Mouse (Mus musculus): ENCODE results near the gene Tle6. TPM values are rescaled to one million over a fixed set of nuclear protein-coding genes. Genes with fewer than 3 reads are reported as not detected.
"Not testable (repeated sequence)": the region's sequence is repeated elsewhere in the genome, so short reads cannot be mapped to it uniquely, and the experiment has no call there.

The Tle6 gene
- 9.9 and 11.7 TPM in 2 replicates for polyA plus RNA-seq (2015; fragmentation: Nextera tagmentation; extraction: Ambion mirVana)

DNA sequence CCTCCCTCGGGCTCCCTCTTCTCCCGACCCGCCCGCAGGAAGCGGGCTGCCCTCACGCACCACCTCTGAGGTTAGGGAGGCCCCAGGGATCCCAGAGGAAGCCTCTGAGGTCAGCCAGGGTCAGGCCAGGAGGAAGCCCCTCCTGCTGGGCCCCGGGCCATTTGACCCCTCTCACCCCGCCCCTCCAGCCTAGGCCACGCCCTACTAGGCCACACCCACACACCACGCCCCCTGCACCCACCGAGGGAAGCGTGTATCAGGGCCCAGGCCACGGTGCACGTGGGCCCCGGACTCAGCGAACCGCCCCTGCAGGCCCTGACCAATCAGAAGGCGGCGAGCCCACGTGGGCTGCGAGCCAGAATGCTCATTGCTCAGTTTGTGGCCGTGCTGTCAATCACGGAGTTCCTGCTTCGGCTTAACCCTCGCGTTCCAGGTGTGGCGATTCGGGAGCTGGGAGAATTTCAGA is at the start of gene Tle6:
TSS of gene Tle6 (minus strand) at position 336 of the 466 bp plus-strand sequence.
- ATAC-seq (ENCODE audit: insufficient number of reproducible peaks, low FRiP score, low TSS enrichment, low read depth), result peak; percentile 86
- Histone ChIP-seq H3K27me3 (no peaks in the 10 kb centered on the region), H3K36me3 (no peaks in the 10 kb centered on the region), H3K4me3 (peak within 1 kb of the TSS; percentile 32), H3K9ac (no peak within 1 kb of the TSS), H3K4me2 (peak within 1 kb of the TSS; percentile 55), H3K4me1 (peaks cover 67% of the 10 kb centered on the region), H3K9me3 (no peaks in the 10 kb centered on the region), H3K27ac (peak within 1 kb of the TSS; percentile 75)
- under 1% methylated on average over 28 of the region's 28 CpGs for WGBS

DNA sequence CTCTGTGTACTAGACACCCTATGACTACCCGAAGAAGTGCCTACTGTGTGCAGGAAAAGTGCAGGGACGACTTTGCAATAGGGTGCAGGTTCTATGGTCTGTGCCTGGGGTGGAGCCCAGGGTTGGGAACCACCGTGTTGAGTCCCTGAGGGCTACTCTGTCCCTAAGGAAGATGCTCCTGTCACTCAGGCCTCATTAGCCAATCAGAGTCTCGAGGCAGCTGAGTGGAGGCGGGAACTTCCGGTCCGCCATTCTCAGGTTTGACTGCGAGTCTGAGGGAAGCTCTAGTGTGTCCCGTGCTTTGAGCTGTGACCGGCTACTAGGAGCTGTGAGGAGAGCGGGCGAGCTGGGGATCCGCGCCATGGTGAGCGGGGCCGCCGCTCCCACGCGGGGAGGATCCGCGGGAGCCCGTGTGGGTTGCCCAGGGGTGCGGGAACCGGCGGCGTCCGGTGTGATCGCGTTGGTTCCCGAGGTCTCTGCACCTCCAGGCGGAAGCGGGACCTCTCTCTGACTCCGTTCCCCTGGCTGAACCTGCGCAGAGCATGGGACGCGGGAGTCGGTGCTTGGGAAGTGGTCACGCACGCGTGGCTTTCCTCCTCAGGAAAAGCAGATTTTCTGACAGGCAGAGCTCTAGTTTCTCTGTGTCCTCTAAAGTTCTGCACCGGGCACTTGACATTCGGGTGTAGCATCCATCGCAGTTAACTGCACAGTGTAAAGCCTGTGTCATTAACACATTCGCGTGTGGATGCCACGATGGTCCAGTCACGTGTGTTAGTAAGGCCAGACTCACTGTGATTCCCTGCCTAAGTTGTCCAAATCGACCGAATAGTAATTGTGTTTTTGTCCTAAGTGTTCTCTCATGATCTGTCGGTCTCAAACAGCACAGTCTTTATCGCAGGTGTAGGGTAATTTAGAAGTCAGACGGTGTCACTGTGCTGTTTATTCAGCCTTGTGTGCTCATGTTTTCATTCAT is 48.2 kb upstream of the Tle6 start, which contains the start of gene Gm10778:
TSS of gene Gm10778 (plus strand) at position 257 of the 973 bp plus-strand sequence.
- Histone ChIP-seq H3K36me3 (peaks cover 23% of the 10 kb centered on the region), H3K4me3 (peak within 1 kb of the TSS; percentile 55), H3K9ac (peak within 1 kb of the TSS; percentile 48; the same call in 1 of the 2 replicates), H3K4me2 (peak within 1 kb of the TSS; percentile 56), H3K27ac (peak within 1 kb of the TSS; percentile 86)
- H3K9me3 ChIP-seq, H3K4me1 ChIP-seq, H3K27me3 ChIP-seq: not testable (repeated sequence)
- WGBS, result 2% methylated on average over 35 of the region's 52 CpGs
- peak; percentile 83 for ATAC-seq (ENCODE audit: insufficient number of reproducible peaks, low FRiP score, low TSS enrichment, low read depth)

DNA sequence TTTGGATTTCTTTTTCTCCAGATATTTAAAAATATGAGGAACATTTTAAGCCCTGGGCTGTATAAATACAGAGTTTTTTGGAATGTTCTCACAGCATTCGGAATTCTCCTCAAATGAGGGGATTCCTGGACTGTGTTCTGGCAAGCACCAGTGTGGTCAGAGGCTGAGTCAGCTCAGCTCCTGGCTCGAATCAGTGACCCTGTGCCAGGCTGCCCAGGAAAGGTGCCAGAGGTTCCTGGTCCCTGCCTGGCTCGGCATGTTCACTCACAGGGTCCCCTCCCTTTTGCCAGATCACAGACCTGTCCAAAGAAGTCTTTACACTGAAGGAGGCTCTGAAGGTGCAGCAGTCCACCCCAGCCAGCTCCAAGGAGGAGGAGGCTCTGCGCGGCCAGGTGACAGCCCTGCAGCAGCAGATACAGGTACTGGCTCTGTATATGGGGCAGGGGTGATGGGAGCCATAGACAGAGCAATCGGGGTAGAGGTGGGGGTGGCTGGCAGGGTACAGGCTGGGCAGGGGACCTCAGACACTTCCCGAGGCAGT is 45.2 kb upstream of the Tle6 start:
- 74% methylated on average over 7 of the region's 7 CpGs for WGBS
- Histone ChIP-seq H3K4me3 (no peak overlapping the region), H3K36me3 (peaks cover 6% of the 10 kb centered on the region), H3K27me3 (no peaks in the 10 kb centered on the region), H3K4me2 (no peak overlapping the region), H3K9me3 (no peaks in the 10 kb centered on the region), H3K4me1 (peaks cover 21% of the 10 kb centered on the region), H3K27ac (no peak overlapping the region), H3K9ac (no peak overlapping the region)
- ATAC-seq (ENCODE audit: insufficient number of reproducible peaks, low FRiP score, low TSS enrichment, low read depth), result no peak

DNA sequence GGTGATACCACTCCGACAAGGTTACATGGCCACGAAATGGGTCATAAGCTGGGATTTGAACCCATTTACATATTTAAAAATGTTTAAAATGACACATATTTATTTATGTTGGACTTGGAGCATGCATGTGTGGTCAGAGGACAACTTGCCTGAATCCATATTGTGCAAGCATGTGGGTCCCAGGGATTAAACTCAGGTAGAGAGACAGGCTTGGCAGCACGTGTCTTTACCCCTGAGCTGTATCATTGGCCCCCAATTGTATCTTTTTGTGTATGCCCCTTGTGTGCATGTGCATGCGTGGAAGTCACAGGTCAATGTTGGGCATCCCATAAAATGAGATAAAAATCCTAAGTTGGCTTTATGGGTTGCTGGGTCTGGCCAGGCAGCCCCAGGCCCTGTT is 44.5 kb upstream of the Tle6 start:
- H3K4me3 ChIP-seq, result no peak overlapping the region
- no peak overlapping the region for H3K9ac ChIP-seq
- H3K27me3 ChIP-seq, result no peaks in the 10 kb centered on the region
- H3K4me1 ChIP-seq, result peaks cover 21% of the 10 kb centered on the region
- H3K9me3 ChIP-seq, result no peaks in the 10 kb centered on the region
- H3K4me2 ChIP-seq, result no peak overlapping the region
- peaks cover 6% of the 10 kb centered on the region; the same call in 1 of the 2 replicates for H3K36me3 ChIP-seq
- 89% methylated on average over 4 of the region's 4 CpGs for WGBS
- ATAC-seq (ENCODE audit: insufficient number of reproducible peaks, low FRiP score, low TSS enrichment, low read depth), result no peak
- no peak overlapping the region for H3K27ac ChIP-seq

DNA sequence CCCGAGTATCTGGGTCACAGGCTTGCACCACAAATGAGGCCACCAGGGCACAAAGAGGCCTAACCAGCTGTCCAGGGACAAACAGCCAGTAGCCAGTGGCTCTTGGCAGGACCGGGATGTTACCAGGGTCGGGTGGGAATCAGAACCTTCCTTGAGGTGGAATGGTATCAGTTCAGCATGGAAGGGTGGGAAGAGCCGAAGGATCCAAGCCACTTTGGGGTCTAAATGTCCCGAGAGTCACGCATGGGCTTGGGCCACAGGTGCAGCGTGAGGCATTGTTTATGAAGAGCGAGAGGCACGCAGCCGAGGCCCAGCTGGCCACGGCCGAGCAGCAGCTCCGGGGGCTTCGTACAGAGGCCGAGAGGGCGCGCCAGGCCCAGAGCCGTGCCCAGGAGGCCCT is 43.8 kb upstream of the Tle6 start:
- no peak for ATAC-seq (ENCODE audit: insufficient number of reproducible peaks, low FRiP score, low TSS enrichment, low read depth)
- no peak overlapping the region for H3K4me3 ChIP-seq
- H3K9ac ChIP-seq, result no peak overlapping the region
- no peaks in the 10 kb centered on the region for H3K9me3 ChIP-seq
- H3K27me3 ChIP-seq, result no peaks in the 10 kb centered on the region
- 92% methylated on average over 18 of the region's 18 CpGs for WGBS
- H3K36me3 ChIP-seq, result peaks cover 6% of the 10 kb centered on the region; the same call in 1 of the 2 replicates
- no peak overlapping the region for H3K4me2 ChIP-seq
- H3K27ac ChIP-seq, result no peak overlapping the region
- peaks cover 21% of the 10 kb centered on the region for H3K4me1 ChIP-seq

DNA sequence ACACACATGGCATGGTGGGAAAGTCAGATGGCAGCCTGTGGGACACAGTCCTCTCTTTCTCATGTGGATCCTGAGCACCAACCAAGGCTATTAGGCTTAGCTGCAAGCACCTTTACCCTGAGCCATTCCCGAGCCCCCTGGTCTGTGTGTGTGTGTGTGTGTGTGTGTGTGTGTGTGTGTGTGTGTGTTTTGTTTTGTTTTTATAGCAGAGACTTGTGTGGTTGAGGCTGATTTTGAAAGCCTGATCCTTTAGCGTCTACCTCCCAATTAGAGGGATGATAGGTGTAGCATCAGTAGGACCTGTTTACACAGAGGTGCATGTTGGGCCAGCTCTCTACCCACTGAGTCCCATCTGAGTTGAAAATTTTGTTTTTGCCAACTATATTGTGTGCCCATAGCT is 43.3 kb upstream of the Tle6 start:
- H3K9ac ChIP-seq, result peak overlapping the region; percentile 93
- H3K4me3 ChIP-seq, result peak overlapping the region; percentile 69
- no peak for ATAC-seq (ENCODE audit: insufficient number of reproducible peaks, low FRiP score, low TSS enrichment, low read depth)
- peaks cover 6% of the 10 kb centered on the region; the same call in 1 of the 2 replicates for H3K36me3 ChIP-seq
- no peaks in the 10 kb centered on the region for H3K27me3 ChIP-seq
- peak overlapping the region; percentile 78 for H3K4me2 ChIP-seq
- H3K4me1 ChIP-seq, result peaks cover 21% of the 10 kb centered on the region
- H3K27ac ChIP-seq, result peak overlapping the region; percentile 95; the same call in 1 of the 2 replicates
- H3K9me3 ChIP-seq, result no peaks in the 10 kb centered on the region
- 52% methylated on average over 2 of the region's 2 CpGs for WGBS

DNA sequence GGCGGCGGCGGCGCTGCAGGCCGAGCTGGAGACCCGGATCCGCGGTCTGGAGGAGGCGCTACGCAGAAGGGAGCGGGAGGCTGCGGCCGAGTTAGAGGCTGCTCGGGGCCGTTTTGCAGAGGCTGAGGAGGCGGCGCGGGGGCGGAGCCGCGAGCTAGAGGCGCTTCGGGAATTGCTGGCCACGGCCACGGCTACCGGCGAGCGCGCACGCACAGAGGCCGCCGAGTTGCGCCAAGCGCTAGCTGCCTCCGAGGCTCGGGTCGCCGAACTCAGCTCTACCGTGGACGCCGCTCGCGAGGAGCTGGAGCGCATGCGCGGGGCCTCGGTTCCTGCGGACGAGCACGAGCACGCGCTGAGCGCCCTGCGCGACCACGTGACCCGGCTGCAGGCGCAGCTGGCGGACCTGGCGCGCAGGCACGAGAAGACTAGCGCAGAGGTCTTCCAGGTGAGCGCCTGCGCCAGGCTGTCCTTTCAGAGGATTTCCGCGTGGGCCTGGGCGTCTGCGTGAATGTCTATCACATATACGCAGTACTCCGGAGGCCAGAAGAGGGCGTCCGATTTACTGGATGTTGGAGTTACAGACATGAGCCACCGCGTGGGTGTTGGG is 42.7 kb upstream of the Tle6 start:
- peak; percentile 86 for ATAC-seq (ENCODE audit: insufficient number of reproducible peaks, low FRiP score, low TSS enrichment, low read depth)
- WGBS, result under 1% methylated on average over 74 of the region's 75 CpGs
- peak overlapping the region; percentile 95 for H3K27ac ChIP-seq
- peaks cover 6% of the 10 kb centered on the region; the same call in 1 of the 2 replicates for H3K36me3 ChIP-seq
- no peaks in the 10 kb centered on the region for H3K9me3 ChIP-seq
- H3K4me3 ChIP-seq, result peak overlapping the region; percentile 69
- H3K9ac ChIP-seq, result peak overlapping the region; percentile 93
- no peaks in the 10 kb centered on the region for H3K27me3 ChIP-seq
- H3K4me2 ChIP-seq, result peak overlapping the region; percentile 78
- H3K4me1 ChIP-seq, result peaks cover 21% of the 10 kb centered on the region

DNA sequence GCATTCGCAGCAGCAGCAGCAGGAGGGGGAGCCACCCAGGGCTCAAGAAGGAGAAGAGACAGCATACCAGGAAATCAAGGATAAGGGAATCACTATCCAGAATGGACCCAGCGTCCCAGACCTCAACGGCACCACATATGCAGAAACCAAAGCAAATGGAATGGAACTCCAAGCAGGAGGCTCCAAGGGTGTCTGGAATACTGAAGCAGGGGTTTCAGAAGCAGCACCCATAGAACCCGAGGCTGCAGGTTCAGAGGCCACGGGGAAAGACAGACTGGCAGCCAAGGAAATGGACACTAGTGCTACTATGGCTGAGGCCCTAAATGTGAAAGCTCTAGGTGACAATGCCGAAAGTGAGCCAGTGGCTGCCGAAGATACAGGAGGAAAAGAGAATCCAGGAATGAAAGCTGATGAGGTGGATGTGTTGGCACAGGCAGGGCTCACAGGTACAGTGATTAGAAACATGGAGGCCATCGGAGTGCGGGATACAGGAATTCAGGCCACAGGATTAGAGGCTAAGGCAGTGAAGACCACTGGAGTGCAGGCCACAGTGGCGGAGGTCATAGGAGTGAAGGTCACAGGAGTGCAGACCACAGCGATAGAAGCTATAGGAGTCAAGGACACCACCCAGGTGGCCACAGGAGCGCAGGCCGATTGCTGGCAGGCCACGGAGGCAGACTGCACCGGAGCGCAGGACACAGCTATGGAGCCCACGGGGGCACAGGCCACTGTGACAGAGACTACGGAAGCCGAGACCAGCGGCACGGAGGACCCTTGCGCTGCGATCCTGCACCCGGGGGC is 42.0 kb upstream of the Tle6 start:
- Histone ChIP-seq H3K27ac (peak overlapping the region; percentile 95), H3K9ac (peak overlapping the region; percentile 93), H3K4me2 (peak overlapping the region; percentile 78), H3K27me3 (no peaks in the 10 kb centered on the region), H3K4me1 (peaks cover 21% of the 10 kb centered on the region), H3K9me3 (no peaks in the 10 kb centered on the region), H3K4me3 (peak overlapping the region; percentile 69), H3K36me3 (peaks cover 6% of the 10 kb centered on the region; the same call in 1 of the 2 replicates)
- ATAC-seq (ENCODE audit: insufficient number of reproducible peaks, low FRiP score, low TSS enrichment, low read depth), result peak; percentile 17
- WGBS, result 17% methylated on average over 24 of the region's 24 CpGs

DNA sequence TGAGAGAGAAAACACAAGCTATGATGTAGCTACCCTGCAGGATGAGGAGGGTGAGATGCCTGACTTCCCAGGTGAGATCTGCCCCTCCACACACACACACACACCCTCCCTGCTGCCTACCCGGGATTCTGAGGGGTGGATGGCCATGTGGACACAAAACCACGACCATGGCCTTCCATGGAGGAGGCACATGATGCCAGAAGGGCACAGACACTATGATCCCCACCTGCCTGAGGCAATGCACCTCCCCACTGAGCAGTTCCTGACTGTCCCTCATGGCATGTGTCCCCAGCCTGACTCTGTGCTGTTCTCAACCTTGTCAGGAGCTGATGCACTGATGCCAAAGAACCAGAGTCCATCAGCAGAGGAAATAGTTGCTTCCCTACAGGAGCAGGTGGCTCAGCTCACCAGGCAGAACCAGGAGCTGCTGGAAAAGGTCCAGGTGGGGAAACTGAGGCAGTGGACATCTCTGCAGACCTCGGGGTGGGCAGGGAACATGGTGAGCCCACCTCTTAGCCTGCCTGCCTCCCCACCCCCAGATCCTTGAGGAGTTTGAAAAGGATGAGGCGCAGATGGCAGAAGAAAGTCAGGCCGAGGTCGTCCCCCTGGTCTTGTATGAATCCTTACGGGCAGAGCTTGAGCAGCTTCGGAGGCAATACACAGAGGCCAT is 41.2 kb upstream of the Tle6 start:
- Histone ChIP-seq H3K27me3 (no peaks in the 10 kb centered on the region), H3K27ac (no peak overlapping the region), H3K9ac (0 out of 2 replicates have a peak overlapping the region, but pooled peaks have one; percentile 93), H3K4me2 (peak overlapping the region; percentile 78), H3K9me3 (no peaks in the 10 kb centered on the region), H3K4me3 (peak overlapping the region; percentile 69), H3K36me3 (peaks cover 6% of the 10 kb centered on the region; the same call in 1 of the 2 replicates), H3K4me1 (peaks cover 21% of the 10 kb centered on the region)
- WGBS, result 71% methylated on average over 8 of the region's 8 CpGs
- no peak for ATAC-seq (ENCODE audit: insufficient number of reproducible peaks, low FRiP score, low TSS enrichment, low read depth)

DNA sequence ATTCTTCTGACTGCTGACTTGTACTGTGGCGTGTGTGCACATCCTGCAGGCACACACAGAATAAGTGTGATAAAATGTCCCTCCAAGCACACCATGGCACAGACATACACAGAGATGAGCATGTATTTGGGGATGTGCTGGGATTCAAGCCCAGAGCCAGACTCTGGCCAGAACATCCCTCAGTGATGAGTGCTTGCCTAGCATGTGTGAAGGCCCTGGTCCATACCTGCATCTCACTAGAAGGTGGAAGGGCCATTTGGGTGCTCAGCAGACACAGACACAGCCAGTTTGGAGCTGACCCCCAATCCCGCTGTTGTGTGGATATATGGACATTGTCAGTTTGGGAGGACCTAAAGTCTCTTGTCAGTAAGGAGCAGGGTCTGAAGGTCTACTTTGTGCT is 40.7 kb upstream of the Tle6 start:
- H3K4me1 ChIP-seq, result peaks cover 21% of the 10 kb centered on the region
- H3K27me3 ChIP-seq, result no peaks in the 10 kb centered on the region
- H3K27ac ChIP-seq, result no peak overlapping the region
- H3K9ac ChIP-seq, result no peak overlapping the region
- ATAC-seq (ENCODE audit: insufficient number of reproducible peaks, low FRiP score, low TSS enrichment, low read depth), result no peak
- H3K4me3 ChIP-seq, result no peak overlapping the region
- H3K9me3 ChIP-seq, result no peaks in the 10 kb centered on the region
- 87% methylated on average over 2 of the region's 2 CpGs for WGBS
- H3K36me3 ChIP-seq, result peaks cover under 1% of the 10 kb centered on the region; the same call in 1 of the 2 replicates
- H3K4me2 ChIP-seq, result no peak overlapping the region
